Mouse (Mus musculus) frontal cortex, postnatal 36 days (tissue): Measurements from ENCODE around the gene Bdkrb1.

Experiments
- DNase-seq, 2 experiments: peaks; one replicate each; pipeline ENCODE4 v3.0.0; 2022; ENCODE audit warnings: low spot score in 2 of 2

Gene Bdkrb1

GRCm38 (mm10) chr12:105598503-105598902 is 4.4 kb upstream of the Bdkrb1 start:
- DNase-seq, result no peak

GRCm38 (mm10) chr12:105599098-105599497 is 3.8 kb upstream of the Bdkrb1 start:
- DNase-seq, result no peak

GRCm38 (mm10) chr12:105601586-105601985 is 1.3 kb upstream of the Bdkrb1 start:
- no peak for DNase-seq

- DNase-seq, result no peak
These were observed 1.0 kb downstream of the Bdkrb1 start for GRCm38 (mm10) chr12:105603904-105604303.

GRCm38 (mm10) chr12:105605212-105605611 is 2.3 kb downstream of the Bdkrb1 start:
- no peak for DNase-seq

GRCm38 (mm10) chr12:105606881-105607280 is 4.0 kb downstream of the Bdkrb1 start:
- DNase-seq, result no peak

GRCm38 (mm10) chr12:105611045-105611444 is 8.2 kb downstream of the Bdkrb1 start:
- DNase-seq, result no peak

GRCm38 (mm10) chr12:105611748-105612147 is 8.9 kb downstream of the Bdkrb1 start:
- peak; percentile 59 to 61 for DNase-seq

GRCm38 (mm10) chr12:105613559-105613958 is 10.7 kb downstream of the Bdkrb1 start:
- no peak for DNase-seq

- DNase-seq, result no peak
These were observed 19.2 kb downstream of the Bdkrb1 start for GRCm38 (mm10) chr12:105622048-105622447.

GRCm38 (mm10) chr12:105622981-105623539 is 20.2 kb downstream of the Bdkrb1 start:
- DNase-seq, result no peak

- DNase-seq, result no peak
These were observed 22.9 kb downstream of the Bdkrb1 start for GRCm38 (mm10) chr12:105625798-105626197.

GRCm38 (mm10) chr12:105634374-105635067 is 31.6 kb downstream of the Bdkrb1 start:
- DNase-seq, result no peak

GRCm38 (mm10) chr12:105636551-105636950 is 33.7 kb downstream of the Bdkrb1 start:
- no peak for DNase-seq

GRCm38 (mm10) chr12:105637554-105637953 is 34.7 kb downstream of the Bdkrb1 start:
- DNase-seq, result no peak

- DNase-seq, result no peak
These were observed 40.0 kb downstream of the Bdkrb1 start for GRCm38 (mm10) chr12:105642770-105643321.
